Mouse (Mus musculus): Measurements from ENCODE around the gene Cited2. TPM values are rescaled to one million over a fixed set of nuclear protein-coding genes. Genes with fewer than 3 reads are reported as not detected.

The Cited2 gene
- polyA plus RNA-seq, 1 experiment: 143 TPM

DNA sequence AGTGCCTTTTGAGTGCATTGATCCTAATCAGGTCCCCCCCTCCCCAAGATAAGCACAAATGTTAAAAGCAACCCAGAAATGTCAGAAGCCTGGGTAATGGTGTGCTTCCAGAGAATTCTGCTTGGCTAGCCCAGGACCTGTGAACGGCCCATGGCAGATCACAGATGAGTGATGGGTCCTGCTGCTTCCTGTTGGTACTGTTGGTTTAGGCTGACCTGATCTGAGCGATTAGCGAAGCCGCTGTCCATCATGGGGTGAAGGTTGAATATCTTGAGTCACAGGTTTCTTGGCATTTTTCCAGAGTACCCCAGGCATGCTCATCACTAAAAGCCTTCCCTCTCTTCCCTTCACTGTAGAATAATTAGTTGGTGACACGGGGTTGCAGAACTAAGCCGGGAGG, 6.5 kb downstream of the Cited2 start:
- Histone ChIP-seq H3K27ac (ENCODE audit: insufficient read depth, low read depth, low read length) (no peak overlapping the region), H3K4me1 (ENCODE audit: control insufficient read depth, insufficient read depth, low read length) (peaks cover 17% of the 10 kb centered on the region), H3K4me3 (ENCODE audit: insufficient read depth, low read length) (no peak overlapping the region)
- no peak for TF ChIP-seq CTCF (IDR thresholded peaks at IDR 0.05; ENCODE audit: low read depth, low read length)

DNA sequence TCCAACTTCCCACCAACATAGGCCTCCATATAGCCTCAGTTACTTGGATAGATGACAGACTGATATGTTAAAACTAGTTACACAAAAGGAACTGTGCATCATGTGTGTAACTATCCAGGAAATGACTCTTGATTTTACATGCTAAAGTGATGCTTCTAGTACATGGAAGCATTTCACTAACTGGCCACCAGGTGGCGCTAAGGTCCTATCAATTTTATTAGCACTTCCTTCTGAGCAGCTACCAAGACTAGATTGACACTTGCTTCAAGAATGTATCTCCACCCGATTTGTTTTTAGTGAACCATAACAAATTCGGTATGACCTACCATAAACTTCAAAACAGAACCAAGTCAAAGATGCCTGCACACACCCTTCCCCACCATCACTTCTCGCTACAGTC, 10.0 kb downstream of the Cited2 start:
- Histone ChIP-seq H3K4me1 (ENCODE audit: control insufficient read depth, insufficient read depth, low read length) (0 out of 2 replicates have a peak, but pooled peaks cover 2% of the 10 kb centered on the region), H3K27ac (ENCODE audit: insufficient read depth, low read depth, low read length) (no peak overlapping the region), H3K4me3 (ENCODE audit: insufficient read depth, low read length) (no peak overlapping the region)
- no peak for TF ChIP-seq POLR2A (IDR thresholded peaks at IDR 0.05; ENCODE audit: borderline replicate concordance, low read depth, low read length)

DNA sequence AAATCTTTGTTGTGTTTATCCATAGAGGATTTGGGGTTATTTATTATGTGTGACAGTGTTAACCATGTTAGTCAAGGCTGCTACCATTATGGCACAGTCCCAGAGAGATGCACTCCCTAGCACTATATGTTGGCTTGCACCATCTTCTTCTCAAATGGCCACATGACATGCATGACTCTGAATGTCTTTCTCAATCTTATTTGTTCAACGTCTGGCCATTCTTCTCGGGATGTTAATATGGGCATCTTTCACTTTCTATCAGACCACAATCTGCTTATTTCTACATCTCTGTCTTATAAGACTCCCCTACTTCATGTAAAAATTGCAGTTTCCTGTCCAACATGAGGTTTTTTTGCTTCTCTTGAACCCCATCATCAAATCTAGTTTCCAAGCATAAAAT, 19.6 kb downstream of the Cited2 start:
- no peak overlapping the region for H3K4me3 ChIP-seq (ENCODE audit: insufficient read depth, low read length)
- no peak for TF ChIP-seq CTCF (IDR thresholded peaks at IDR 0.05; ENCODE audit: low read depth, low read length)
- no peak for TF ChIP-seq POLR2A (IDR thresholded peaks at IDR 0.05; ENCODE audit: borderline replicate concordance, low read depth, low read length)
- H3K27ac ChIP-seq (ENCODE audit: insufficient read depth, low read depth, low read length): no peak overlapping the region
- no peaks in the 10 kb centered on the region for H3K4me1 ChIP-seq (ENCODE audit: control insufficient read depth, insufficient read depth, low read length)

DNA sequence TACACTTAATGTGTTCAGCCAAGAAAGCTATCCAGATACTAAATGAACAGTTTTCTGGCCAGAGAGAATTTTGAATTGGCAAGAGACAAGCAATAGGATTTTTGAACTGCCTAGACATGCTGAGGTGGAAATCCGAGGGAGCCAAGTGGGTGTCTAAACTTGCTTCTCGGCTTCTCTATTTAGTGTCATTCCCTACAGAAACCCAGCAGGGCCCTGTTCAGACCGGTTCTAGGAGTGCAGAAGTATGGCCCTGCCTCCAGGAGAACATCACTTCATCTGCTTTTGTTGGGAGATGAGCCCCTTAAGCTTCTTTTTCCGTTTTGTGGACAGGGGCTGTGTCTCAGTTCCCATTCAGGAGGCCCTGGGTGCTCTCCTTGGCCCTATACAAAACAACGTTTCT, 29.5 kb downstream of the Cited2 start:
- TF ChIP-seq CTCF (IDR thresholded peaks at IDR 0.05; ENCODE audit: low read depth, low read length) (no peak), POLR2A (IDR thresholded peaks at IDR 0.05; ENCODE audit: borderline replicate concordance, low read depth, low read length) (no peak)
- Histone ChIP-seq H3K4me3 (ENCODE audit: insufficient read depth, low read length) (no peak overlapping the region), H3K27ac (ENCODE audit: insufficient read depth, low read depth, low read length) (no peak overlapping the region), H3K4me1 (ENCODE audit: control insufficient read depth, insufficient read depth, low read length) (no peaks in the 10 kb centered on the region)

DNA sequence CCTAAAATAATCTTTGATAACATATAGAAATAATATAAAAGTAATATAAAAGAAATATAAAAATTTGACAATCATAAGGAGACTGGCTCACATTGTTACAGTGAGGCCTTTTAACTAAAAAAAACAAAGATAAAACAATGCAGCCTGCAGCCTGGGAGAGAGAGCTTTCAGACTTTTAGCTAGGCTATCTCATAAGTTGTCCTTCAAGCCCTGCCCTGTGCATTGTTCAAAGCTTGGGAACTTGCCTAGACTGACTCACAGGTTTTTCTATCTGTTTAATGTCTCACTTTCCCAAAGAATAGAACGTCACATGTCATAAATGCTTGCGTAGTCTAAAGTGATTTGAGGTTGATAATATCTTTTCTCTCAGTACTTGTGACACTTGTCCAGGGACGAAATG, 36.8 kb downstream of the Cited2 start:
- TF ChIP-seq POLR2A (IDR thresholded peaks at IDR 0.05; ENCODE audit: borderline replicate concordance, low read depth, low read length): no peak
- Histone ChIP-seq H3K27ac (ENCODE audit: insufficient read depth, low read depth, low read length) (no peak overlapping the region), H3K4me3 (ENCODE audit: insufficient read depth, low read length) (no peak overlapping the region), H3K4me1 (ENCODE audit: control insufficient read depth, insufficient read depth, low read length) (no peaks in the 10 kb centered on the region)

DNA sequence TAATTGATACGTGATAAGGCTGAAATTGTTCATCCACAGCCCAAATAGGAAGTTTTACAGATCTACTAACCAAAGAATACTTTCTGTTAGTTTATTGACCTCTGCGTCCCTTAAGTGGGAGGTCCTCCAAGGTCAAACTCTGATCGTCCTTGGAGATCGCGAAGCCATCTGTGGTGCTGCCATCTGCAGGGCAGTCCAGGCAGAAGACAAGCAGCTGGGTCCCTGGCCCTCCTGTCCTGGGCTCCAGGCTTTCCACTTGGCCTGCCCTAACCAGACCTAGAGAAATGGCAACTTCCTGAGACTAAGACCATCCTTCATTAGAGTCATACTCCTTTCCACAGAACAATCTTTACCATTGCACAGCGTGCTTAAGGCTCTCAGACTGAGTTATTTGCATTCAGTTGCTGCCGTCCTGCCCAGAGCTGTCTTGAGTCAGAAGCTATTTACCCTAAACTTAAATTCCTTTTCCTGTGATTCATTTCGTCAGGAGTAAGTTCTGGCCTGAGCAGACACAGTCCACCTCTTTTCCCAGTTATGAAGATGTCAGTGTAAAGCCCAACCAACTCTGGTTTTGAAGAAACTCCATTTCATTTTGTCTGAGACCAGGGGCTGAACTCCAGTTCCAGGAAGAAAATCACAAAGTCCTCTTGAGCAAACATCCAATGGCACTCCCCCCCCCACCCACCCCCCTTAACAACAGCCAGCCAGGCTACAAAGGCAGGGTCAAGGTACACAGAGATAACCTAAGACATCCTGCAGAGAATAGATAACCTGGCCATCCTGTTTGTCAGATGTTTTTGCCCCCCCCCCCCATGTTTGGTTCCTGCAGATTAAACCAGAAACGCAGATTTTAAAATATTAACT, 38.0 kb downstream of the Cited2 start:
- TF ChIP-seq POLR2A (IDR thresholded peaks at IDR 0.05; ENCODE audit: borderline replicate concordance, low read depth, low read length): no peak
- TF ChIP-seq CTCF (IDR thresholded peaks at IDR 0.05; ENCODE audit: low read depth, low read length): no peak
- Histone ChIP-seq H3K4me1 (ENCODE audit: control insufficient read depth, insufficient read depth, low read length) (no peaks in the 10 kb centered on the region), H3K27ac (ENCODE audit: insufficient read depth, low read depth, low read length) (no peak overlapping the region), H3K4me3 (ENCODE audit: insufficient read depth, low read length) (no peak overlapping the region)

- Histone ChIP-seq H3K27ac (ENCODE audit: insufficient read depth, low read depth, low read length) (no peak overlapping the region), H3K4me3 (ENCODE audit: insufficient read depth, low read length) (no peak overlapping the region), H3K4me1 (ENCODE audit: control insufficient read depth, insufficient read depth, low read length) (peaks cover under 1% of the 10 kb centered on the region; the same call in 1 of the 2 replicates)
- TF ChIP-seq POLR2A (IDR thresholded peaks at IDR 0.05; ENCODE audit: borderline replicate concordance, low read depth, low read length) (no peak), CTCF (IDR thresholded peaks at IDR 0.05; ENCODE audit: low read depth, low read length) (no peak)
Observed at GRCm38 (mm10) chr10:17761652-17762051, 38.6 kb downstream of the Cited2 start.

- H3K4me3 ChIP-seq (ENCODE audit: insufficient read depth, low read length): no peak overlapping the region
- no peak for TF ChIP-seq CTCF (IDR thresholded peaks at IDR 0.05; ENCODE audit: low read depth, low read length)
- no peak for TF ChIP-seq POLR2A (IDR thresholded peaks at IDR 0.05; ENCODE audit: borderline replicate concordance, low read depth, low read length)
- H3K4me1 ChIP-seq (ENCODE audit: control insufficient read depth, insufficient read depth, low read length): peaks cover 4% of the 10 kb centered on the region; the same call in 1 of the 2 replicates
- no peak overlapping the region for H3K27ac ChIP-seq (ENCODE audit: insufficient read depth, low read depth, low read length)
Observed at GRCm38 (mm10) chr10:17762946-17763345, 39.9 kb downstream of the Cited2 start.

DNA sequence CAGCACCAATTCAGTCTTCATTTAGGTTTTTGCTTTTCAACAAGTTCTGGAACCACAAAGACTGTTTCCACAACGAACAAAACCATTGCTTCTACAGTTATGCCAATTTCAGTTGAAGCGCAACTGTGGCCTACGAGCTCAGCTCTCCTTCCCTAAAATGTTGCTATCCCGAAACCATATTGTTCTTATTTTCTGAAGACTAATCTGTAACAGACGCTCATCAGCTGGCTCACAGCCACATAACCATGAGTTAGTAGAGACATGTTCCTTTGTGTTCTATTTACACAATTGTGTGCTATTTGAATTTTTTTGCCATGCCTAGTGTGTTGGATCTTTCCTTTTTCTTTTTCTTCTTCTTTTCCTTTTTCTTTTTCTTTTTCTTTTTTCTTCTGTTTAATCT, 46.8 kb downstream of the Cited2 start:
- H3K4me1 ChIP-seq (ENCODE audit: control insufficient read depth, insufficient read depth, low read length): peaks cover 27% of the 10 kb centered on the region
- H3K4me3 ChIP-seq (ENCODE audit: insufficient read depth, low read length): no peak overlapping the region
- no peak overlapping the region for H3K27ac ChIP-seq (ENCODE audit: insufficient read depth, low read depth, low read length)
- TF ChIP-seq CTCF (IDR thresholded peaks at IDR 0.05; ENCODE audit: low read depth, low read length) (no peak), POLR2A (IDR thresholded peaks at IDR 0.05; ENCODE audit: borderline replicate concordance, low read depth, low read length) (no peak)

GRCm38 (mm10) chr10:17772364-17772763, 49.3 kb downstream of the Cited2 start:
- Histone ChIP-seq H3K4me3 (ENCODE audit: insufficient read depth, low read length) (peak overlapping the region; percentile 22), H3K27ac (ENCODE audit: insufficient read depth, low read depth, low read length) (peak overlapping the region; percentile 88), H3K4me1 (ENCODE audit: control insufficient read depth, insufficient read depth, low read length) (peaks cover 34% of the 10 kb centered on the region)
- TF ChIP-seq CTCF (IDR thresholded peaks at IDR 0.05; ENCODE audit: low read depth, low read length) (no peak), POLR2A (IDR thresholded peaks at IDR 0.05; ENCODE audit: borderline replicate concordance, low read depth, low read length) (no peak)
